Mouse (Mus musculus) midbrain, embryonic 14.5 days (tissue): ENCODE results near the gene Rtn2. TPM values are rescaled to one million over a fixed set of nuclear protein-coding genes. Genes with fewer than 3 reads are reported as not detected.

Source experiments
- ATAC-seq: fragments of 200-750 bp; cut with Nextera tagmentation; 2 replicates; pipeline ENCODE4 v1.8.0; 2017; ENCODE audit warnings: moderate number of reproducible peaks, moderate library complexity; ENCODE audit not compliant: low FRiP score, low TSS enrichment
- DNase-seq: peaks from one replicate; pipeline ENCODE4 v3.0.0-alpha.2; 2015
- H3K27ac ChIP-seq: fragments of 300-500 bp; sonication (generic); replicated peaks from 2 replicates; pipeline ENCODE4 v1.5.1; 2014; ENCODE audit warnings: mild to moderate bottlenecking, low read depth, low read length, moderate library complexity
- H3K27me3 ChIP-seq: fragments of 300-500 bp; sonication (generic); 2 replicates; pipeline ENCODE4 v1.6.1; 2014; ENCODE audit warnings: low read length, control low read depth, mixed read lengths; ENCODE audit not compliant: control insufficient read depth, insufficient read depth
- H3K36me3 ChIP-seq: fragments of 300-500 bp; sonication (generic); 2 replicates; pipeline ENCODE4 v1.6.1; 2014; ENCODE audit warnings: low read length, control low read depth; ENCODE audit not compliant: control insufficient read depth, insufficient read depth
- H3K4me1 ChIP-seq: fragments of 300-500 bp; sonication (generic); 2 replicates; pipeline ENCODE4 v1.6.1; 2014; ENCODE audit warnings: mild to moderate bottlenecking, antibody characterized with exemption, low read length, control low read depth; ENCODE audit not compliant: control insufficient read depth, insufficient read depth
- H3K4me2 ChIP-seq: fragments of 300-500 bp; sonication (generic); 2 replicates; pipeline ENCODE4 v1.6.1; 2014; ENCODE audit warnings: mild to moderate bottlenecking, low read length, moderate library complexity
- H3K4me3 ChIP-seq: fragments of 300-500 bp; sonication (generic); replicated peaks from 2 replicates; pipeline ENCODE4 v1.5.1; 2014; ENCODE audit warnings: low read depth, low read length
- H3K9ac ChIP-seq: fragments of 300-500 bp; sonication (generic); replicated peaks from 2 replicates; pipeline ENCODE4 v1.6.1; 2014; ENCODE audit warnings: mild to moderate bottlenecking, low read length, moderate library complexity
- H3K9me3 ChIP-seq: fragments of 300-500 bp; sonication (generic); 2 replicates; pipeline ENCODE4 v1.6.1; 2016; ENCODE audit warnings: low read length, control low read depth, mixed read lengths; ENCODE audit not compliant: control insufficient read depth
- WGBS: fragments of 180-500 bp; shearing (Covaris S2); extraction: QIAGEN DNeasy Blood & Tissue Kit; methylation state at CpG from one replicate; pipeline ENCODE4 v1.1.7; 2014; 5-methylcytosine and 5-hydroxymethylcytosine counted together
- polyA plus RNA-seq: library from polyadenylated mRNA; unstranded; fragments of >200 nt; fragmentation: Nextera tagmentation; extraction: Ambion mirVana; gene quantifications from 2 replicates; pipeline ENCODE4 v1.2.1, GENCODE M21; 2014

The Rtn2 gene
- polyA plus RNA-seq, 1 experiment from 2014 or later, result 100.0 TPM

DNA sequence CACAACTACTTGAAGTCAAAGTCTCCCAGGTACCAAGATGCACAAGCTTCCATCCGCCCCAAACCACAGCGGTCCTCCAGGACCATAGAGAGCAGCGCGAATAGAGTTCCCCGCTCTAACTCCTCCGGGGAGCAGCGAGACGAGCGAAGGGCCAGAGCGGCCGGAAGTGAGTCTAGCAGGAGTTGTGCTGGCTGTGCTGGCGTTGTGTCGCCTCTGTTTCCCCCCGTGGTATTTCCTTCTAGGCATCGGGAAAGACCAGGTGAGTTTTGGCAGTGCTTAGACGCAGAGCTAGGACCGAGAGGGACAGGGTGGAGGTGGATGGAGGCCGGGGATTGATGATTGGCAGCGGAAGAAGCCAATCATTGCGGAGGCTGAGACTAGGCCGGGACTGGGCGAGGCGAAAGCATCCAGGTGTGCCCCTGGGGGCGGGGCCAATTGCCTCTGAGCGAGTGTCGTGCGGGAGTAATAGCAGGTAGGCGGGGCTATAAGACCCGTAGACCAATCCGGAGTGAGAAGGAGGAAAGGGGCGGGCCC lies 62.6 kb downstream of the Rtn2 start:
- peak overlapping the region; percentile 67 for H3K9ac ChIP-seq
- ATAC-seq (peak; percentile 94), DNase-seq (peak; percentile 98)
- H3K9me3 ChIP-seq, result no peaks in the 10 kb centered on the region
- H3K4me2 ChIP-seq, result peak overlapping the region; percentile 84
- peaks cover 28% of the 10 kb centered on the region for H3K4me1 ChIP-seq
- H3K36me3 ChIP-seq, result peaks cover 18% of the 10 kb centered on the region
- WGBS, result under 1% methylated on average over 31 of the region's 31 CpGs
- peak overlapping the region; percentile 59 for H3K4me3 ChIP-seq
- H3K27me3 ChIP-seq, result peaks cover 8% of the 10 kb centered on the region; the same call in 1 of the 2 replicates
- H3K27ac ChIP-seq, result peak overlapping the region; percentile 82

Other genes starting within 250 kb of the Rtn2 start
- 0.12 and 0.21 TPM in 2 replicates for gene Rsph6a, start 227.9 kb upstream of the Rtn2 start, polyA plus RNA-seq
- 33.2 and 39.2 TPM in 2 replicates for gene Dmwd, start 206.4 kb upstream of the Rtn2 start, polyA plus RNA-seq
- 9.8 and 13.2 TPM in 2 replicates for gene Dmpk, start 198.8 kb upstream of the Rtn2 start, polyA plus RNA-seq
- 1.5 and 2.5 TPM in 2 replicates for gene Six5, start 188.0 kb upstream of the Rtn2 start, polyA plus RNA-seq
- 5.2 and 5.8 TPM in 2 replicates for gene Gm4969, start 164.3 kb upstream of the Rtn2 start, polyA plus RNA-seq
- 11.3 and 13.8 TPM in 2 replicates for gene Fbxo46, start 162.8 kb upstream of the Rtn2 start, polyA plus RNA-seq
- 18.5 and 20.0 TPM in 2 replicates for gene Qpctl, start 133.3 kb upstream of the Rtn2 start, polyA plus RNA-seq
- gene Snrpd2, start 132.9 kb upstream of the Rtn2 start, polyA plus RNA-seq, result 112 and 130 TPM in 2 replicates
- 2.6 and 3.1 TPM in 2 replicates for gene Gipr, start 116.5 kb upstream of the Rtn2 start, polyA plus RNA-seq
- gene Eml2, start 106.2 kb upstream of the Rtn2 start, polyA plus RNA-seq, result 2.6 and 9.3 TPM in 2 replicates
- gene Gpr4, start 70.1 kb upstream of the Rtn2 start, polyA plus RNA-seq, result 1.8 and 2.5 TPM in 2 replicates
- 33.2 and 35.0 TPM in 2 replicates for gene Opa3, start 54.3 kb upstream of the Rtn2 start, polyA plus RNA-seq
- 28.9 and 29.1 TPM in 2 replicates for gene Vasp, start 10.8 kb upstream of the Rtn2 start, polyA plus RNA-seq
- 0.62 and 1.2 TPM in 2 replicates for gene Ppm1n, start 2.6 kb upstream of the Rtn2 start, polyA plus RNA-seq
- gene Fosb, start 27.4 kb downstream of the Rtn2 start, polyA plus RNA-seq, result not detected in 2 replicates
- 78.9 and 97.7 TPM in 2 replicates for gene Ercc1, start 62.2 kb downstream of the Rtn2 start, polyA plus RNA-seq
- 16.4 and 18.9 TPM in 2 replicates for gene Cd3eap, start 76.9 kb downstream of the Rtn2 start, polyA plus RNA-seq
- gene Ppp1r13l, start 77.1 kb downstream of the Rtn2 start, polyA plus RNA-seq, result 1.6 and 1.9 TPM in 2 replicates
- gene Ercc2, start 99.4 kb downstream of the Rtn2 start, polyA plus RNA-seq, result 21.6 and 27.9 TPM in 2 replicates
- gene Klc3, start 121.5 kb downstream of the Rtn2 start, polyA plus RNA-seq, result 0.36 and 0.59 TPM in 2 replicates
- 0.35 TPM in 1 of 2 replicates, not detected in the other for gene Ckm, start 122.2 kb downstream of the Rtn2 start, polyA plus RNA-seq
- gene Mark4, start 176.2 kb downstream of the Rtn2 start, polyA plus RNA-seq, result 18.8 and 20.3 TPM in 2 replicates
- 0.12 and 0.29 TPM in 2 replicates for gene Exoc3l2, start 180.7 kb downstream of the Rtn2 start, polyA plus RNA-seq
- 2.5 and 6.1 TPM in 2 replicates for gene Bloc1s3, start 225.7 kb downstream of the Rtn2 start, polyA plus RNA-seq
- gene Trappc6a, start 225.8 kb downstream of the Rtn2 start, polyA plus RNA-seq, result 30.1 and 36.6 TPM in 2 replicates
- 0.51 and 0.74 TPM in 2 replicates for gene Nkpd1, start 235.2 kb downstream of the Rtn2 start, polyA plus RNA-seq